Mouse (Mus musculus) kidney, postnatal 25 days (tissue): ENCODE measurements around the gene Uqcr11.
A peak's percentile ranks its signal among the peaks of the same experiment; 100 is the strongest.

Experiments
- DNase-seq, 2 experiments: peaks; one replicate each; pipeline ENCODE4 v3.0.0; 2021; ENCODE audit warnings: mixed read lengths in 2 of 2

Gene Uqcr11

GRCm38 (mm10) chr10:80406684-80407501, at the start of gene Uqcr11:
Gene Uqcr11, minus strand, starts transcription at chr10:80406830.
- DNase-seq, result peak; percentile 93 to 96

GRCm38 (mm10) chr10:80455697-80456096, 49.1 kb upstream of the Uqcr11 start:
- DNase-seq, result no peak

GRCm38 (mm10) chr10:80454781-80455180, 48.2 kb upstream of the Uqcr11 start:
- DNase-seq, result no peak

- DNase-seq, result no peak
Measured at GRCm38 (mm10) chr10:80453601-80454000, 47.0 kb upstream of the Uqcr11 start.

GRCm38 (mm10) chr10:80450599-80450998, 44.0 kb upstream of the Uqcr11 start:
- DNase-seq, result no peak

GRCm38 (mm10) chr10:80445898-80446601, 39.4 kb upstream of the Uqcr11 start:
- peak; percentile 90 to 91 for DNase-seq

GRCm38 (mm10) chr10:80445052-80445451, 38.4 kb upstream of the Uqcr11 start:
- no peak for DNase-seq

- DNase-seq, result no peak
Measured at GRCm38 (mm10) chr10:80444339-80445045, 37.9 kb upstream of the Uqcr11 start.

- DNase-seq, result no peak
Measured at GRCm38 (mm10) chr10:80443575-80444278, 37.1 kb upstream of the Uqcr11 start.

GRCm38 (mm10) chr10:80442989-80443388, 36.4 kb upstream of the Uqcr11 start:
- no peak for DNase-seq

GRCm38 (mm10) chr10:80441598-80441997, 35.0 kb upstream of the Uqcr11 start:
- DNase-seq, result no peak

GRCm38 (mm10) chr10:80440031-80440430, 33.4 kb upstream of the Uqcr11 start:
- no peak for DNase-seq

GRCm38 (mm10) chr10:80437973-80438372, 31.3 kb upstream of the Uqcr11 start:
- peak in 1 of 2 experiments; percentile 61 for DNase-seq

GRCm38 (mm10) chr10:80436276-80436675, 29.6 kb upstream of the Uqcr11 start:
- peak in 1 of 2 experiments; percentile 23 for DNase-seq

- DNase-seq, result no peak
Measured at GRCm38 (mm10) chr10:80435764-80436163, 29.1 kb upstream of the Uqcr11 start.

- no peak for DNase-seq
Measured at GRCm38 (mm10) chr10:80434823-80435222, 28.2 kb upstream of the Uqcr11 start.

- DNase-seq, result no peak
Measured at GRCm38 (mm10) chr10:80434233-80434592, 27.6 kb upstream of the Uqcr11 start.

GRCm38 (mm10) chr10:80433513-80434232, 27.0 kb upstream of the Uqcr11 start, which contains the start of gene Tcf3:
Gene Tcf3, minus strand, starts transcription at chr10:80433647.
- peak; percentile 98 for DNase-seq

GRCm38 (mm10) chr10:80432936-80433512, 26.4 kb upstream of the Uqcr11 start:
- peak; percentile 19 to 66 for DNase-seq

GRCm38 (mm10) chr10:80432387-80432785, 25.8 kb upstream of the Uqcr11 start:
- no peak for DNase-seq

GRCm38 (mm10) chr10:80431570-80432386, 25.1 kb upstream of the Uqcr11 start:
- DNase-seq, result no peak
